Mouse (Mus musculus): ENCODE measurements at regions not wholly inside any gene's neighbourhood (a gene's known extent, or its start where the extent isn't known, plus 50 kb on each side); places are given as distances from the start of the nearest gene placed in this dataset.

DNA sequence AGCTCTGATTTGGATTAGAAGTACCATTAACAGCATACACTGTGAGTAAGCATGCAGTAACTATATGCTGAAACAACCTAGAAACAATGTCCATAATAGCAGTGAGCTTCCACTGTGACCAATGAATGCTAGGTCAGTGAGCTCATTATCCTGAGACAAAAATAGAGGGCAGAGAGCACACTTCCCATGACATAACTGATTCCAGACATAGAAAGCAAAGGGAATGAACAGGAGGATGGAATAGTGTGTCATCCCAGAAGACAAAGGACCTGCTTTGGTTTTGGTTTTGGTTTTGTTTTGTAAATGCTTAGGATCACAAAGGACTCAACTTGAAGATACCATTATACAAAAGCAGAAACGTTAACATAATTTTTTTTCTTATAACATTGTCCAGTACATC lies 150.8 kb upstream of the Nr3c2 start:
- no peak for DNase-seq (ENCODE audit: low spot score)

DNA sequence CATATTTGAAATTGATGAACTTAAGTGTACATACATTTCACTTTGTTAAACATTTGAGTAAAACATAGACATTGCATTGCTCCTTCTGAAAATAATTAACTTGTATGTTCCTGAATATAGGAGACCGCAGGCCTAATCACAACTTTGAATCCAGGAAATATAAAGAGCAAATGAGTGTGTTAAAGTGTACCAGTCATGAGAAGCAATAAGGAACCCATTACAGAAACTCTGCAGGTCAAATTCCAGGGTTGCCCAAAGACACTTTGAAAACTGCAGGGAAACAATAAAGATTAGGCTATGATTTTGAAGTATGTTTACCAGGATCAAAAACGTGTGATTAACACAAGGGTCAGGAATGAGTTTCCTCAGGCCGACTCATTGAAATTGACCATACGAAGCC lies 149.0 kb upstream of the Nr3c2 start:
- no peak for DNase-seq (ENCODE audit: low spot score)

DNA sequence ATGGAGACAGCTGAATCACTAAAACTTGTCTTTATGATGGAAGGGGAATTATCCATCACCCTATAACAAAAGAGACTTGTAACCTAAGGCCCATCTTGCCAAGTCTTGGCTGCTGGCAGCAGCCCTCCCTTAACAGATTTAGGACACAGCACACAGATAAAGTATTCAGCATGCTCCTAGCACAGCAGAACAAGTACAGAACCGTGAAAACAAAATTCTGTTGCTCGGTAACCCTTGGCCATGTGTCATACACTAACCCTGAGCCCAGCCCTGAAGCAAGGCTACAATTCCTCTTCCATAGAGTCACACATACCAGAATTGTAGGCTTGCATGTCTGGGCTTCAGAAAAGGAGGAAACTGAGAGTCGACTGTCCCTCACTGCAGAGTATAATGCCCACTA lies 145.1 kb upstream of the Nr3c2 start:
- no peak for DNase-seq (ENCODE audit: low spot score)

DNA sequence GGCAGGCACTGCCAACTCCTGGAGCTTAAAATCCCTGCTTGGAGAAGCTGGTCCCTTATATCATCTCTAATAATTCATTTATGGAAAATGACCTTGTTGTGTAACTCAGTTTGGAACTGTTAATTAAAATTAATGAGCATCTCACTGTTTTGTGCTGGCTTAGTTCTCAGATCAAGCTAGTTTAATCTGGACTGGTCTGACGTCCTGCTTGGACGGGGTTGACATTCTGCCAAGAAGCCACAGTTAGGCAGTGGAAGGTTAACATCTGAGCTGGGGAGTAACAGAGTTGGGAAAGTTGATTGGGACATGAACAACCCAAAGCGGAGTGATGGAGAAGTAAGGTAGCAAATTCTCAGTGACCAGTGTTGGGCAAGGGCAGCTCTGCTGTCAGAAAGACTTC lies 135.0 kb upstream of the Nr3c2 start:
- DNase-seq (ENCODE audit: low spot score), result peak; percentile 9

DNA sequence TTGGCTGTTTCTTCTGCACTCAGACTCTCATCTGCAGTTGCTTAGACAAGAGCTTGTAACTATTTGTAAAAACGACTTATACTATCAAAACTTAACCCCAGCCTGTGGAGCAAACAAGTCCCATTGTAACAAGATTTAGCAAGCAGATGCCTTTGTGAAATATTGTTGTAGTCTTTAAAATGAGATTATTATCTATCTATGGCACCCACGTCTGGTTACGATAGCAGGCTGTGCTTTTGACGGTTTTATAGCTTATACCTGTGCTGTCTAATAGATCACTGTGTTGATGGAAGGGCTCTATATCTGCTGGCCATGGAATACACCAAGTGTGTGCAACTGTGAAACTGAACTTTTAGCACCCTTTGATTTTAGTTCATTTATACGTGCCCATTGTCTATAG lies 130.9 kb upstream of the Nr3c2 start:
- no peak for DNase-seq (ENCODE audit: low spot score)

DNA sequence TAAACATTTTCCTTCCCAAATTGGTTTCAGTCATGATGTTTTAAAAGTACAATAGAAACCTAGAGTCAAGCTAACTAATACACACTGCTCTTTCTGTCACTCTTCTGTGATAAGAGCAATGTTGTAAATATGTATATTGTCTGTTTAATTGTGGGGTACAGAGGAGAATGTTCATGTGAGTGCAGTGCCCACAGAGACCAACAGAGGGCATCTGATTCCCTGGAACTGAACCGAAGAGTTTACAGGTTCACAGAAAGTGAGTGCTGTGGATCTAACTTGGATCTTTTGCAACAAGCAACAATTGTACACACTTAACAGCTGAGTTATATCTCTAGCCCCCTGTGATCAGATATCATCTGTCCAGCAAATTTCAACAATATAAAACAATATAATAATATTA lies 111.5 kb upstream of the Nr3c2 start:
- DNase-seq (ENCODE audit: low spot score), result no peak

DNA sequence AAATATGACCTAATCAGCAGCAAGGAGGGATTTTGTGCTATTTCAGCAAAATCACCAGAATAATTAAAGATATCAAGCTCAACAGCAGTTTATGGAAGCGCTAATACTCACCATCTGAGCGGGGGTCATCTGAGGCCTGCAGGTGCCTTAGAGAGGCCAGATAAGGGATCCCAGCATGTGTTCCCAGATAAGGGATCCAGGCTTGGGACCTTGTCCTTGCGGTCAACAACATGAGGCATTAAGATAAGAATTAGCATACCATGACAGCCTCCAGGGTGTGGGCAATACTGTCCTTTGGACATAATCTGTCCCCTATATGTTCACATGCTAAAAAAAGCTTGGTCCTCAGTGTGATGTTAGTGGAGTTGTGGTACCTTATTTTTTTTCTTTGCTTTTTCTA lies 105.4 kb upstream of the Nr3c2 start:
- DNase-seq (ENCODE audit: low spot score), result no peak

DNA sequence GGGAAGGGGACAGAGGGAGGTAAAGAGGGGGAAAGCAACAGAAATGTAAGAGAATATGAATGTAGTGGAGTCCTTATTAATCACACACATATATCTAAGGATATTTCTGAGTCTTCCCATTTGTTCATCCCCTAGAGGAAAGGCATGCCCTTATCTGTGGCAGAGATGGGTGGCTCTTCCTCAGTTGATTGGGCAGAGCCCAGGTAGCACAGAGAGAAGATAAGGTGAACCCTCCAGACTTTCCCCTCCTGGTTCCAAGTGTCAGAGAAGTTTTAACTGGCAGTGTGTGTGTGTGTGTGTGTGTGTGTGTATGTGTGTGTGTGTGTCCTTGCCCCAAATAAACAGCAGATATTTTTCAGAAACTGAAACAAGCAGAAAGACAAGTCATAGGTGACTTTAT lies 99.2 kb upstream of the Nr3c2 start:
- no peak for DNase-seq (ENCODE audit: low spot score)

DNA sequence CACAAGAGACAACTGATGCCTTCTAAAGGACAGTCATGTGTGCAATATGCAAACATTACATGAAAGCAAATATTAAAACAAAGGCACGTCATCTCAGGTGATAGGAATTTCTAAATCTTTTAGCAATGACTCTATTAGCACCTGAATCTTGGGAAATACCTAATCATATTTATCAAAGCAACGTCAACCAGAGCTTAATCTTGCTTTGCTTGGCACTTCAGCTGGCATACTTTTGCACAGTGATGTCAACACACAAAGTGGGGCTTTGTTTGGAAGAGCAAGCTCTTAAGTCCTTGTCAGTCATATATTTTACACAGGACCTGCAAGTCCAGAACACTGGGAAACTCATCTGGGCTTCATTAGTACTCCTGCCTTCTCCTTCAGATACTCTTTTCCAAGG lies 75.8 kb upstream of the Nr3c2 start:
- no peak for DNase-seq (ENCODE audit: low spot score)
